Mouse (Mus musculus): ENCODE data around the gene Map7d2. TPM values are rescaled to one million over a fixed set of nuclear protein-coding genes. Genes with fewer than 3 reads are reported as not detected.

Map7d2 gene
- total and polyA plus RNA-seq, 3 experiments: 0.10 TPM; not detected in 2

- no peak for DNase-seq (ENCODE audit: low read depth, low spot score)
- Histone ChIP-seq H3K79me2 (ENCODE audit: control insufficient read depth, insufficient read depth, low read length, poor library complexity) (peaks cover 38% of the 10 kb centered on the region), H3K4me1 (ENCODE audit: control insufficient read depth in 1 of 2, insufficient read depth in 2 of 2, low read length in 2 of 2) (peaks cover 17 to 20% of the 10 kb centered on the region in 2 experiments), H3K9ac (ENCODE audit: control insufficient read depth, low read depth, low read length, poor library complexity, severe bottlenecking) (peak overlapping the region; percentile 94), H3K36me3 (ENCODE audit: control insufficient read depth in 1 of 2, insufficient read depth in 2 of 2, low read length in 2 of 2) (peaks cover 19 to 24% of the 10 kb centered on the region in 2 experiments), H3K27ac (ENCODE audit: control insufficient read depth, low read depth, low read length) (peak overlapping the region; percentile 67), H3K4me3 (ENCODE audit: control insufficient read depth in 1 of 2, insufficient read depth in 1 of 2, low read depth in 2 of 2, low read length in 2 of 2) (peak overlapping the region; percentile 90 to 91), H3K9me3 (replicated peaks; ENCODE audit: insufficient read depth, low read length) (no peaks in the 10 kb centered on the region), H3K27me3 (ENCODE audit: control insufficient read depth in 1 of 2, insufficient read depth in 2 of 2, low read length in 2 of 2) (no peaks in the 10 kb centered on the region)
- TF ChIP-seq MXI1 (IDR thresholded peaks at IDR 0.05; ENCODE audit: low read depth, low read length) (peak; percentile 20; the same call in 1 of the 2 replicates), CHD1 (IDR thresholded peaks at IDR 0.05; ENCODE audit: low read depth, low read length) (peak; percentile 93), MAX (IDR thresholded peaks at IDR 0.05; ENCODE audit: low read length) (peak; percentile 36; the same call in 1 of the 2 replicates), RAD21 (IDR thresholded peaks at IDR 0.05; ENCODE audit: low read depth, low read length) (no peak), ELF1 (IDR thresholded peaks at IDR 0.05; ENCODE audit: low read depth, low read length) (0 out of 2 replicates have a peak, but pooled peaks have one; percentile 10), HCFC1 (IDR thresholded peaks at IDR 0.05; ENCODE audit: low read depth, low read length) (no peak), MYC (IDR thresholded peaks at IDR 0.05; ENCODE audit: low read depth, low read length) (no peak; the same call in 1 of the 2 replicates), USF1 (IDR thresholded peaks at IDR 0.05; ENCODE audit: low read depth, low read length) (no peak), SIN3A (IDR thresholded peaks at IDR 0.05; ENCODE audit: low read length) (peak; percentile 59)
These were observed 41.6 kb upstream of the Map7d2 start for GRCm38 (mm10) chrX:159372753-159373144.

GRCm38 (mm10) chrX:159387105-159387504 is 27.3 kb upstream of the Map7d2 start:
- Histone ChIP-seq H3K27me3 (ENCODE audit: control insufficient read depth in 1 of 2, insufficient read depth in 2 of 2, low read length in 2 of 2) (no peaks in the 10 kb centered on the region), H3K4me1 (ENCODE audit: control insufficient read depth in 1 of 2, insufficient read depth in 2 of 2, low read length in 2 of 2) (peaks cover 2 to 5% of the 10 kb centered on the region in 2 experiments; a peak in 2 of 4 replicates), H3K79me2 (ENCODE audit: control insufficient read depth, insufficient read depth, low read length, poor library complexity) (no peaks in the 10 kb centered on the region), H3K4me3 (ENCODE audit: control insufficient read depth in 1 of 2, insufficient read depth in 1 of 2, low read depth in 2 of 2, low read length in 2 of 2) (no peak overlapping the region), H3K9me3 (replicated peaks; ENCODE audit: insufficient read depth, low read length) (no peaks in the 10 kb centered on the region), H3K27ac (ENCODE audit: control insufficient read depth, low read depth, low read length) (no peak overlapping the region), H3K9ac (ENCODE audit: control insufficient read depth, low read depth, low read length, poor library complexity, severe bottlenecking) (no peak overlapping the region), H3K36me3 (ENCODE audit: control insufficient read depth in 1 of 2, insufficient read depth in 2 of 2, low read length in 2 of 2) (peaks cover 0 to 28% of the 10 kb centered on the region in 2 experiments; a peak in 2 of 4 replicates)
- no peak for TF ChIP-seq BHLHE40 (IDR thresholded peaks at IDR 0.05; ENCODE audit: borderline replicate concordance, low read depth, low read length)
- no peak for TF ChIP-seq USF1 (IDR thresholded peaks at IDR 0.05; ENCODE audit: low read depth, low read length)
- no peak for TF ChIP-seq ZMIZ1 (IDR thresholded peaks at IDR 0.05; ENCODE audit: low read depth, low read length)
- TF ChIP-seq HCFC1 (IDR thresholded peaks at IDR 0.05; ENCODE audit: low read depth, low read length): no peak
- TF ChIP-seq MXI1 (IDR thresholded peaks at IDR 0.05; ENCODE audit: low read depth, low read length): no peak
- no peak for TF ChIP-seq RAD21 (IDR thresholded peaks at IDR 0.05; ENCODE audit: low read depth, low read length)
- TF ChIP-seq EP300 (IDR thresholded peaks at IDR 0.05; ENCODE audit: low read depth in 1 of 2, low read length in 2 of 2): no peak
- no peak for TF ChIP-seq KAT2A (conservative IDR thresholded peaks at IDR 0.05; ENCODE audit: low read depth, low read length)
- TF ChIP-seq RCOR1 (IDR thresholded peaks at IDR 0.05; ENCODE audit: low read depth, low read length): no peak
- no peak for TF ChIP-seq UBTF (IDR thresholded peaks at IDR 0.05; ENCODE audit: borderline replicate concordance, insufficient read depth, low read depth, low read length)
- TF ChIP-seq ETS1 (IDR thresholded peaks at IDR 0.05; ENCODE audit: low read depth, low read length): no peak
- TF ChIP-seq ZKSCAN1 (IDR thresholded peaks at IDR 0.05; ENCODE audit: low read depth, low read length): no peak
- no peak for DNase-seq (ENCODE audit: low read depth, low spot score)

Data from MEL (cell line).